Mouse (Mus musculus) limb, embryonic 10.5 days (tissue): ENCODE measurements around the gene Rem2. TPM values are rescaled to one million over a fixed set of nuclear protein-coding genes. Genes with fewer than 3 reads are reported as not detected.

Experiments
- DNase-seq: peaks from one replicate; pipeline ENCODE4 v3.0.0-alpha.2; 2017; ENCODE audit warnings: low spot score
- H3K27ac ChIP-seq: fragments of 300-500 bp; sonication (generic); 2 replicates; pipeline ENCODE4 v1.5.1; 2016; ENCODE audit warnings: mild to moderate bottlenecking
- H3K27me3 ChIP-seq: fragments of 300-500 bp; sonication (generic); 2 replicates; pipeline ENCODE4 v1.6.1; 2016; ENCODE audit warnings: low read depth, mild to moderate bottlenecking; ENCODE audit not compliant: poor library complexity, severe bottlenecking
- H3K36me3 ChIP-seq: fragments of 300-500 bp; sonication (generic); 2 replicates; pipeline ENCODE4 v1.6.1; 2016; ENCODE audit warnings: mild to moderate bottlenecking, moderate library complexity
- H3K4me1 ChIP-seq: fragments of 300-500 bp; sonication (generic); 2 replicates; pipeline ENCODE4 v1.6.1; 2016
- H3K4me3 ChIP-seq: fragments of 300-500 bp; sonication (generic); 2 replicates; pipeline ENCODE4 v1.5.1; 2016; ENCODE audit warnings: mild to moderate bottlenecking, moderate library complexity
- H3K9me3 ChIP-seq: fragments of 300-500 bp; sonication (generic); replicated peaks from 2 replicates; pipeline ENCODE4 v1.6.1; 2016; ENCODE audit warnings: mild to moderate bottlenecking
- WGBS: fragments of 180-500 bp; shearing (Covaris S2); methylation state at CpG from one replicate; pipeline ENCODE4 v1.1.7; 2016; 5-methylcytosine and 5-hydroxymethylcytosine counted together
- polyA plus RNA-seq: library from polyadenylated mRNA; unstranded; fragments of >200 nt; fragmentation: Nextera tagmentation; extraction: Ambion mirVana; gene quantifications from 2 replicates; pipeline ENCODE4 v1.2.1, GENCODE M21; 2016

Gene Rem2
- polyA plus RNA-seq: 3.6 and 5.3 TPM in 2 replicates

- Histone ChIP-seq H3K27me3 (peaks cover 56% of the 10 kb centered on the region), H3K9me3 (no peaks in the 10 kb centered on the region), H3K36me3 (no peaks in the 10 kb centered on the region), H3K27ac (peak within 1 kb of the TSS; percentile 75), H3K4me1 (peaks cover 40% of the 10 kb centered on the region), H3K4me3 (peak within 1 kb of the TSS; percentile 57)
- 2% methylated on average over 23 of the region's 23 CpGs for WGBS
- DNase-seq: peak; percentile 63
These were observed at the start of gene Rem2 for GRCm38 (mm10) chr14:54475941-54476844. TSS of gene Rem2 (plus strand) at chr14:54476100.

DNA sequence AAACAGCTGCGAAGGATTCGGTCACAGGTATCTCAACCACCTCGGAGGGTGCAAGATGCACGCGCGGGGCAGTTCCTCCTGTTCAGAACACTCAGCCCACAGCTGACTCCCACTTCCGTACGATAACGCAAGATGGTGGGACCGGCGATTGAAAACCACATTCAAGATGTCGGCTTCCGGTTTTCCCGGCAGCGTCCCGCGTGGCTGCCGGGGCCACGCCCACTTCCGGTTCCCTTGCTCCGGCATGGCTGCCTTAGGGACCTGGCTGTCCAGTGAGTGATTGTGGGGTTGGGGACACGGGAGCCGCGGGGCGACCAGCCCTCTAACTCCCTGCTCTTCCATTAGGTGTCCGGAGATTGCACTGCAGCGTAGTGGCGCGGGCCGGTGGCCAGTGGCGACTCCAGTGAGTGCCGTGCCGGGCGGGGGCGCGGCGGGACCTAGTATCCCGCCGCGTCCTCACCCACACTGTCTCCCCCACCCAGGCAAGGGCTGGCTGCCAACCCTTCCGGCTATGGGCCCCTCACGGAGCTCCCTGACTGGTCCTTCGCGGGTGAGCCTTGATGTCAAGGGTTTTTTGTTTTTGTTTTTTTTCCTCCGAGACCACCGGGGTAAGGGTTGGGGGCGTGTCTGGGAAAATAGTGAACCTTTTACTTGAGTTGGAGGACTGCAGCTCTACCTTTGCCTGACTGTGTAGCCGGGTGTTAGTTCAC, 49.1 kb upstream of the Rem2 start, which contains the start of gene Mrpl52:
TSS of gene Mrpl52 (plus strand) at position 221 of the 710 bp plus-strand sequence.
- H3K4me1 ChIP-seq: peaks cover 35% of the 10 kb centered on the region
- no peaks in the 10 kb centered on the region for H3K9me3 ChIP-seq
- peak; percentile 98 for DNase-seq
- peaks cover 20% of the 10 kb centered on the region for H3K36me3 ChIP-seq
- WGBS: under 1% methylated on average over 48 of the region's 48 CpGs
- no peaks in the 10 kb centered on the region for H3K27me3 ChIP-seq
- peak within 1 kb of the TSS; percentile 92 for H3K27ac ChIP-seq
- H3K4me3 ChIP-seq: peak within 1 kb of the TSS; percentile 93

GRCm38 (mm10) chr14:54427696-54428095, 48.2 kb upstream of the Rem2 start:
- DNase-seq: no peak
- 96% methylated on average over 7 of the region's 7 CpGs for WGBS
- Histone ChIP-seq H3K27ac (no peak overlapping the region), H3K4me1 (peaks cover 42% of the 10 kb centered on the region), H3K4me3 (peak overlapping the region; percentile 93), H3K9me3 (no peaks in the 10 kb centered on the region), H3K27me3 (no peaks in the 10 kb centered on the region), H3K36me3 (peaks cover 20% of the 10 kb centered on the region)

DNA sequence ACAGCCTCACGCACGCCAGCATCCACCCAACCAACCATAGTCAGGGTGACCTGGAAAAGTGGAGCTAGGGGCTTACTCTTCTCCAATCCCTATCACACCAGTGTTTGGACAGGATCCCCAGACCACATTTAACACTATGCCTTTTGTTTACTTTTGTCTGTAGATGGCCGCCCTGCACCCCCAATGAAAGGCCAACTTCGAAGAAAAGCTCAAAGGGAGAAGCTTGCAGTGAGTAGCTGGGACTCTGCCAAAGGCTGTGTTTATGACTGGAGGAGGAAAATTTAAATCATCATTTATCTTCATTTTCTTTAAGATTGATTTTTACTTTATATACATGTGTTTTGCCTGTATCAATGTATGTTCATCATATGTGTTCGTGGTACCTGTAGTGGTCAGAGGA, 47.5 kb upstream of the Rem2 start:
- peaks cover 20% of the 10 kb centered on the region for H3K36me3 ChIP-seq
- H3K9me3 ChIP-seq: no peaks in the 10 kb centered on the region
- 96% methylated on average over 5 of the region's 5 CpGs for WGBS
- H3K4me1 ChIP-seq: peaks cover 49% of the 10 kb centered on the region
- no peak for DNase-seq
- no peaks in the 10 kb centered on the region for H3K27me3 ChIP-seq
- 0 out of 2 replicates have a peak overlapping the region, but pooled peaks have one; percentile 10 for H3K4me3 ChIP-seq
- no peak overlapping the region for H3K27ac ChIP-seq

DNA sequence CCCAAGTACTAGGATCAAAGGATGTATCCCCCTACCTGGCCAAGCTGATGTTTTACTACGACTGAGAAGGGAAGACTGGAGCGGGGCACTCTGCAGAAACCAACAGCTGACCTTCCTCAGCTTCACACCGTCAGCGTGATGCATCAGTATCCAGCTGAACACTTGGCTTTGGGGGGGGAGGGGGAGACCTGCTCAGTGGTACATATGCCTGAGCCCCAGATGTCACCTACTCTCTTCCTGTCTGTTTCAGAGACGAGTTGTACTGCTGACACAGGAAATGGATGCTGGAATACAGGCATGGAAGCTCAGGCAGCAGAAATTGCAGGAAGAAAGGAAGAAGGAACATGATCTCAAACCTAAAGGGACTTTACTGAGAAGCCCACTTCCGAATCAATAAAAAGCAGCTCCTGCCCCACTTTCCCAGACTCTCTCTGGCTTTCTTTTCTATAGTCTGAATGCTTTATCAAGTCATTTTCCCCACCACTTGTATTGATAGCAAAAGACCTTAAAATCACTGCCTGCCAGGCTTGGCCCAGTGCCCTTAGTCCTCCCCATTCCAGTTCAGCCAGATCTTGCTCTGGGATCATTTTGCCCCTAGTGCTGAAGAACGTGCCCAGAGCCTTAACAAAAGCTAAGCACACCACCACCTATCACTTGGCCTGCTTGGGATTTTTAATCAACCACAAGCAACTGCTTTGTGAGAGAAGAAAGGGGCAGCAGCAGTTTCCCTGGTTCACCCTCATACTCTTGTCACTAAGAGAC, 46.4 kb upstream of the Rem2 start:
- Histone ChIP-seq H3K4me3 (peak overlapping the region; percentile 84), H3K27me3 (no peaks in the 10 kb centered on the region), H3K4me1 (peaks cover 60% of the 10 kb centered on the region), H3K36me3 (peaks cover 28% of the 10 kb centered on the region), H3K27ac (peak overlapping the region; percentile 96), H3K9me3 (no peaks in the 10 kb centered on the region)
- DNase-seq: no peak
- 63% methylated on average over 7 of the region's 7 CpGs for WGBS

GRCm38 (mm10) chr14:54430406-54431145, 45.3 kb upstream of the Rem2 start:
- Histone ChIP-seq H3K27me3 (no peaks in the 10 kb centered on the region), H3K4me3 (peak overlapping the region; percentile 84), H3K27ac (peak overlapping the region; percentile 96), H3K9me3 (no peaks in the 10 kb centered on the region), H3K36me3 (peaks cover 38% of the 10 kb centered on the region), H3K4me1 (peaks cover 67% of the 10 kb centered on the region)
- 5% methylated on average over 18 of the region's 18 CpGs for WGBS
- peak; percentile 64 for DNase-seq

GRCm38 (mm10) chr14:54431334-54432077, 44.4 kb upstream of the Rem2 start, which contains the start of gene Mmp14:
TSS of gene Mmp14 (plus strand) at chr14:54431612.
- Histone ChIP-seq H3K27ac (peak within 1 kb of the TSS; percentile 96), H3K27me3 (no peaks in the 10 kb centered on the region), H3K4me3 (peak within 1 kb of the TSS; percentile 84), H3K36me3 (peaks cover 47% of the 10 kb centered on the region), H3K4me1 (peaks cover 67% of the 10 kb centered on the region), H3K9me3 (no peaks in the 10 kb centered on the region)
- WGBS: under 1% methylated on average over 49 of the region's 49 CpGs
- DNase-seq: peak; percentile 82

DNA sequence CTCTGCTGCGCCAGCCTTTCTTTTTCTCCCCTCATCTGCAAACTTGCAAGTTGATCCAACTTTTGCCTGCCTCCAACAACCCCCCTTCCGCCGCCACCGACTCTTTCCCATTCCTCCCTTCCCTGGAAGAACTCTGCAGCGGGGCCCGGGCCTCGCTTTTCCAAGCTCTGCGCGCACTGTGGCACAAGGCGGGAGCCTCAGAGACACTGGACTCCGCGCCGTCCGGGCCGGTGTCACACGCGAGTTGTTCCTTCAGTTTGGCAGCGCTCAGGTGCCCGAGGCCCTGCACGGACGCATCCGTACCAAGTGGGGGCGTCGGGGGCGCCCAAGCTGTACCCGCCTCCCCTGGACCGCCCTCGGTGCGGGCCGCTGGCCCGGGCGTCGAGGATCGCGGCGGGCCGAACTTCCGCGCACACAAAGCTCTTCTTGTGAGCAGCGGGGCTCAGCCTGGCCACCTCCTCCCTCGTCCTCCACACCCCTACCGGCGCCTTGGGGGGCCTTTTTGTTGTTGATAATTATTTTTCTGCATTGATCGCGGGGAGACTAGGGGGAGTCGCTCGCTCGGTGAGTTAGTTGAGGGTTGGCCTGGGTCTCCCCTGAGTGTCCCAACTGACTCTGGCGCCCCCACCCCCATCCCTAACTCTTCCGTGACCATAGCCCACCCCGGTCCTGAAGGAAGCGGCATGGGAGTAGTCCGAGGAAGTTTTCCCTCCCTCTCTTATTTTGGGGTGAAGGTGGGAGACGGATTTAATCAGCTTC, 43.6 kb upstream of the Rem2 start:
- peak overlapping the region; percentile 84 for H3K4me3 ChIP-seq
- 4% methylated on average over 54 of the region's 54 CpGs for WGBS
- no peaks in the 10 kb centered on the region for H3K27me3 ChIP-seq
- no peaks in the 10 kb centered on the region for H3K9me3 ChIP-seq
- H3K27ac ChIP-seq: peak overlapping the region; percentile 96
- peaks cover 66% of the 10 kb centered on the region for H3K4me1 ChIP-seq
- H3K36me3 ChIP-seq: peaks cover 55% of the 10 kb centered on the region
- peak; percentile 77 for DNase-seq

DNA sequence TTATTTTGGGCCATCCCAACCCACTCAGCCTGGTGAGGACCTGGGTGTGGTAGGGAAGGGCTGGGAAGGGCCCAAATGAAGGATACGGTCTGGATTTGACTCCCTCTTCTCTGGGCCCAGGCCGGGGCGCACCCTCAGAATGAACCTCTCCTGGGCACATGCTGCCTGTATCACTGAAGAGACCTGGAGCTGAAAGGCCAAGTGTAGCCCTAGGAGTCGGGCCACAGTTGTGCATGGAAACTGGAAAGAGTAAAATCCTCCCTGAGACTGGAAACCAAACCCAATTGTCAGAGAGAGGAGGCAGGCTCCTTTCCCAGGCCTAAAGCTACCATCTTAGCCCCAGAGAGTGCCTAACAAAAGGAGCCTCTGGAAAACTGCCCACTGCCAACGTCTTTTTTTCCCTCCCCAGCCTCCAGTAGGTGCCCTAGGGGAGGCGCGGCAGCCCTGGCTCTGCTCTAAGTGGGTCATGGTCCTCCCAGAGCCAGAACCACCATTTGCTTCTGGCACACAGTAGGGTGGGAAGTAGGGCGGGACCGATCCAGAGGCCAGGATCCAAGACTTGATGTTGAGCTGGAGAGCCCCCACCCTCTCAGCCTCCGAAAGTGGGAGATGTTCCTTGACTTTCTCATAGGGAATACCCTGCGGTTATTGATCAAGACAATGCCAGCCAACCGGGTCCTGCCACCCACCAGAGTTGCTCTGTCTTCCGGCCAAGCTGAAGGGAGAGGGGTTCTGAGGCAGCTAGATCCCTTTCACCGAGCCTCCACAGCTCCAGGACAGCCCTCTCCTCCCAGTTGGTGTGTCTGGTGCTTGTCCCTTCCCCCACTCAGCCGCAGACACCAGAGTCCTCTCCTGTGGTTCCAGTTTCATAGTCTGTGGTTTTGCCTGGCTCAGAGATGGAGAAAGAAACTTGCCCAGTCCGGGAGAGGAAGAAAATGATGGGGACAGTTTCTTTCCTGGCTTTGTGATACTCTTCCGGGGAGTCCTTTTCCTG, 42.8 kb upstream of the Rem2 start:
- peak overlapping the region; percentile 96 for H3K27ac ChIP-seq
- H3K9me3 ChIP-seq: no peaks in the 10 kb centered on the region
- peaks cover 62% of the 10 kb centered on the region for H3K36me3 ChIP-seq
- 41% methylated on average over 17 of the region's 17 CpGs for WGBS
- H3K4me1 ChIP-seq: peaks cover 58% of the 10 kb centered on the region
- H3K4me3 ChIP-seq: peak overlapping the region; percentile 84
- no peaks in the 10 kb centered on the region for H3K27me3 ChIP-seq
- peak; percentile 55 for DNase-seq

DNA sequence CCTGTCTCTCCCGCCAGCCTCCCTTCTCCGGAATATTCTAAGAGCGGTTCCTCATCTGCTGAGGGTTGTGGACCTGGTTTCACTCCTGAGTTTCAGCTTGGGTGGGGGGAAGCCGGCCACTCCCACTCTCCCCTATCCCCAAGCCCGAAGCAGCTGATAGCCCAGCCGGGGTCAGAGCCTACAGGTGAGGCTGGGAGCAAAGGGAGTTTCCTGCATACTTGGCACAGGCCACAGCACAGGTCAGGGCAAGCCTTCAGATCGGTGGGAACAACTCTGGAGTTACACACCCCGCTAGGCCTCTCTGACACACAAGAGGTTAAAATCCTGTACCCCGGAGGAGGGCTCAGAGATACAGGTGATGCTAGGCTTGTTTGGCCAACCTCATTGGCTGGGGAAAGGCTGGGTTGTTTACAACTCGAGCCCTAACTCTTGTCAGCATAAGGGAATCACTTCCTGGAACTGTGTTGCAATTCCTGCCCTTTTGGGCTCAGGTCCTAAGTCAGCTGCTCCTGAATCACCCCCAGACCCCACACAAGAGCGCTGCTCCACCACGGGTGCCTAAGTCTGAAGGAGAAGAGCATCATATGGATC, 41.9 kb upstream of the Rem2 start:
- WGBS: 66% methylated on average over 12 of the region's 12 CpGs

More for the DNA sequence above, 41.9 kb upstream of the Rem2 start:
- Histone ChIP-seq H3K4me1 (peaks cover 55% of the 10 kb centered on the region), H3K27me3 (no peaks in the 10 kb centered on the region), H3K9me3 (no peaks in the 10 kb centered on the region), H3K27ac (peak overlapping the region; percentile 96; the same call in 1 of the 2 replicates), H3K4me3 (peak overlapping the region; percentile 84), H3K36me3 (peaks cover 63% of the 10 kb centered on the region)
- DNase-seq: no peak
